Mouse (Mus musculus) lung, postnatal 0 days (tissue): ENCODE data around the gene Setd1b.

Source experiments
- CTCF ChIP-seq: IDR thresholded peaks from 2 replicates; pipeline ENCODE4 v1.5.1; 2016; ENCODE audit warnings: antibody characterized with exemption, mild to moderate bottlenecking
- EP300 ChIP-seq: IDR thresholded peaks from 2 replicates; pipeline ENCODE4 v1.6.1; 2016; ENCODE audit warnings: antibody characterized with exemption, mild to moderate bottlenecking, control low read depth

DNA sequence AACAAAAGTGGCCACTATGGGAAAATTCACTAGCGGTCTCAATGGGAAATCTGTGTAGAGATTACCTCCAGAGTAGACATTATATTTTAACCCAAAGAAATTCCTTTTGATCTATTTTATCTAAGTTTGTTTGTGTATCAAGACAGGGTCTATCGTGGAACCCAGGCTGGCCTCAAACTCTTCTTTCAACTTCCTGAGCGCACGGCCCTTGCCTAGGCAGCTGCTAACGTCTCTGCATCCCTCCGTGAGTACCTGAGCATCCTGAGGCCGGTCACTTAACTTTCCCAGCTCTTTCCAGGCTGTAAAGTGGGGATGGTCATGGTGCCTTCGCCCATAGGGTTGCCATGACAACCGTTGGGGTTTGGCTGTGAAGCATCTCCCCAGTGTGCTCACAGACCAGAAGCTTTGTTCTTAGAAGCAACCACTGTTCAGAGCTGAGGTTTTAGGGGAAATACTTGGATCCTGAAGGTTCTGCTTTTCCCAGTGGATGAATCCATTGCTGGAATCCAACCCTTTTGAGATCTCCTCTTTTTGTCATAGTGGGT, 50.7 kb downstream of the Setd1b start:
- no peak for TF ChIP-seq CTCF
- no peak for TF ChIP-seq EP300
